ENCODE assay signal across 12 mouse cellular contexts in genomic region chr3:131157471-131157870, GRCm38 (mm10). TPM values are rescaled to one million over a fixed set of nuclear protein-coding genes. Genes with fewer than 3 reads are reported as not detected.
DNase-seq lines count a peak whose midpoint lies in the region; ATAC-seq lines count a peak whose summit lies in the region.
"Had no signal": no experiment of that assay in that cellular context is flagged by ENCODE, and none has a peak within 500 bp of the region (broad histone marks: within the 10 kb centered on the region; RNA-seq: fewer than 3 reads in every experiment).

No protein-coding gene starts in this region.

- H3K4me3 ChIP-seq in forebrain, embryonic 14.5 days (ENCODE audit: low read depth, low read length), result no peak overlapping the region
- no peak overlapping the region for H3K4me3 ChIP-seq in kidney, embryonic 16.5 days (ENCODE audit: low read length)
- H3K4me3 ChIP-seq: heart, embryonic 10.5 days had no signal

- H3K4me2 ChIP-seq in forebrain, embryonic 14.5 days (ENCODE audit: low read length), result no peak overlapping the region
- no peak overlapping the region for H3K4me2 ChIP-seq in kidney, embryonic 16.5 days (replicated peaks; ENCODE audit: low read depth, low read length)

- 59% methylated on average over 7 of the region's 7 CpGs for WGBS in forebrain, embryonic 14.5 days
- 34% methylated on average over 7 of the region's 7 CpGs for WGBS in kidney, embryonic 16.5 days

- peak overlapping the region; percentile 29 for H3K27ac ChIP-seq in forebrain, embryonic 14.5 days (ENCODE audit: low read depth, low read length)
- no peak overlapping the region for H3K27ac ChIP-seq in kidney, embryonic 16.5 days (ENCODE audit: low read length)
- H3K27ac ChIP-seq: heart, embryonic 10.5 days had no signal

- no peaks in the 10 kb centered on the region for H3K9me3 ChIP-seq in forebrain, embryonic 14.5 days (replicated peaks; ENCODE audit: control insufficient read depth, low read length)
- H3K9me3 ChIP-seq in kidney, embryonic 16.5 days (ENCODE audit: low read length), result no peaks in the 10 kb centered on the region
- H3K9me3 ChIP-seq: heart, embryonic 10.5 days had no signal

- peak; percentile 38 for DNase-seq in embryo, embryonic 10 days (ENCODE audit: low spot score)
- no peak for DNase-seq in embryo, embryonic 11 days
- DNase-seq in CD4-positive helper T cell, adult 2 months (ENCODE audit: low read depth, low spot score), result peak; percentile 90
- DNase-seq in forebrain, embryonic 14.5 days (ENCODE audit: low spot score), result no peak
- DNase-seq in cerebellum, adult 18-20 months, result no peak
- no peak for DNase-seq in c-Kit-positive CD71-positive TER-119-positive erythroid progenitor cells, embryonic 14.5 days (ENCODE audit: low spot score)
- DNase-seq: cerebellum, postnatal 36 days; lung, adult 18-20 months; right cerebral cortex, adult 18-20 months had no signal

- no peaks in the 10 kb centered on the region for H3K36me3 ChIP-seq in forebrain, embryonic 14.5 days (ENCODE audit: control insufficient read depth, insufficient read depth, low read length)
- H3K36me3 ChIP-seq in kidney, embryonic 16.5 days (ENCODE audit: insufficient read depth, low read length), result no peaks in the 10 kb centered on the region
- H3K36me3 ChIP-seq: heart, embryonic 10.5 days had no signal

- peaks cover 42% of the 10 kb centered on the region for H3K4me1 ChIP-seq in forebrain, embryonic 14.5 days (ENCODE audit: control insufficient read depth, insufficient read depth, low read length)
- peaks cover 19% of the 10 kb centered on the region for H3K4me1 ChIP-seq in kidney, embryonic 16.5 days (ENCODE audit: insufficient read depth, low read length)

- no peaks in the 10 kb centered on the region for H3K27me3 ChIP-seq in forebrain, embryonic 14.5 days (replicated peaks; ENCODE audit: control insufficient read depth, insufficient read depth, low read length)
- H3K27me3 ChIP-seq in kidney, embryonic 16.5 days (ENCODE audit: insufficient read depth, low read length), result no peaks in the 10 kb centered on the region

- ATAC-seq in forebrain, embryonic 14.5 days, result peak; percentile 41; the same call in 1 of the 2 replicates
- ATAC-seq in neutrophil, adult 5-6 weeks (ENCODE audit: extremely low read depth, insufficient number of reproducible peaks, low FRiP score, poor library complexity, severe bottlenecking), result peak; percentile 42; the same call in 1 of the 2 replicates
- ATAC-seq in kidney, embryonic 16.5 days (ENCODE audit: low FRiP score, low TSS enrichment), result no peak

- no peak overlapping the region for H3K9ac ChIP-seq in forebrain, embryonic 14.5 days (ENCODE audit: low read length)
- no peak overlapping the region for H3K9ac ChIP-seq in kidney, embryonic 16.5 days (replicated peaks; ENCODE audit: low read length)

RNA-seq across cellular contexts. Expression of gene Lef1, which starts 47.2 kb away (rescaled TPM):
- polyA plus RNA-seq in forebrain, embryonic 14.5 days (2014; fragmentation: Nextera tagmentation; extraction: Ambion mirVana), result 15.6 and 16.5 TPM in 2 replicates
- 39.2 and 42.7 TPM in 2 replicates for total RNA-seq in neutrophil, adult 5-6 weeks (2017)
- polyA plus RNA-seq in kidney, embryonic 16.5 days (2015; fragmentation: Nextera tagmentation; extraction: Ambion mirVana), result 20.0 and 28.6 TPM in 2 replicates

Comparison
In these comparisons a context has a peak if more than half of its experiments do, and no peak if none do; other contexts are left out.
1. DNase-seq: peak in embryo, embryonic 10 days (single experiment) and CD4-positive helper T cell, adult 2 months (single experiment); none in embryo, embryonic 11 days (single experiment), forebrain, embryonic 14.5 days (single experiment), cerebellum, adult 18-20 months (0 of 2) and c-Kit-positive CD71-positive TER-119-positive erythroid progenitor cells, embryonic 14.5 days (single experiment).